Mouse (Mus musculus) spleen, embryonic (tissue): ENCODE measurements around the gene Gimap4.

ENCODE experiments used
- CTCF ChIA-PET: fragments of 350-600 bp; sonication (Branson Sonifier 250); formaldehyde crosslinking; loops from one replicate; lab custom pipeline; 2022; lab: Charles Lee

Gene Gimap4

DNA sequence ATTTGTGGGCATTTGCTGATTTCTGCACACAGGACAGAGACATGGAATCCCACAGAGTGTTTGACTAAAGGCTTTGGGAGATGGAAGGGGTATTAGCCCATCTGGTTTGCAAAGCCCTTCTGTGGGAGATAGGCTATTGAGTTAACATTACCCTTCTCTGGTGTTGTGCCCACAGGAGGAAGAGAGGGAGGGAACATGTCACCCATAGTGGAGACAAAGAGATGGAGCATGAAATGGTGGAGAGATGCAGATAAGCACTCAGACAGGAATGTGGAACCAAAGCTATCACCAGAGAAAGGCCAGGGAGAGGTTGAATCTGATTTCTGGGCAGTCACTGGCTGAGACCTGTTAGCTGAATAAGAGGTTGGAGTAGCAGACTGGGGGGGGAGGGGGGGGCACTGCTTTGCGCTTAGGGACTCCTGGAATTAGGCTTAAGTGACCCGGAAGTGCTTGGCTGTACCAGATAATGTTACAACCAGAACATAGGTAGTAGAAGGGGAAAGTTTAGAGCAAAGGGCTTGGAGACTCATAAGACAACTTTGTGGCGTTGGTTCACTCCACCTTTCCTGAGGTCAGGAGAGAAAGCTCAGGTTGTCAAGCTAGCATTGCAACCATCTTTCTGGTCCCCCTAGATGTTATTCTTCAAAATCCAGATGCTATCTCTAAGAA is 56.3 kb downstream of the Gimap4 start:
- CTCF ChIA-PET = interaction anchor here (0.7 kb wide), 1 partner anchor 16 kb away, joined by 5 read pairs; no protein-coding TSS in a partner anchor

DNA sequence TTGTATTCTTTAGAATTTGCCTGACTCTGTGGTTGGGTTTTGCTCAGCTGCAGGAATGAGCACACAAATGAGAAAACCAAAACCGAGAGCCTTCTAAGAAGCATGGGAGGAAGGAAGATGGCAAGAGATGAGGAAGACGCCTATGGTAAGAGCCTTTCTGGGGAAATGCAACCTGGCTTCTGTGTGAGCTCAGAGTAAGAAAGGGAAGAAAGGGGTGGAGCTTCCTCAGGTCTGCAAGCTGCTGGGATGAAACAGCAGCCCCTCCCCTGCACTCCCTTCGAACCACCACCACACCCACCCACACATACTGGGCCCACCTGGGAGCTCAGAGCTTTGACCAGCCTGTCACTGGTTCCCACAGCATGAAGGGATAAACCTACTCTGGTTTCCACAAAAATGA is 56.9 kb downstream of the Gimap4 start:
- CTCF ChIA-PET = no interaction called here
